Mouse (Mus musculus) stomach, embryonic 14.5 days (tissue): Measurements from ENCODE around the gene Usp49. TPM values are rescaled to one million over a fixed set of nuclear protein-coding genes. Genes with fewer than 3 reads are reported as not detected.

ENCODE experiments used
- ATAC-seq: fragments of 200-750 bp; cut with Nextera tagmentation; 2 replicates; pipeline ENCODE4 v1.8.0; 2017; ENCODE audit warnings: low read depth, moderate TSS enrichment; ENCODE audit not compliant: insufficient number of reproducible peaks, insufficient read depth, low FRiP score
- H3K27ac ChIP-seq: fragments of 300-500 bp; sonication (generic); 2 replicates; pipeline ENCODE4 v1.5.1; 2014; ENCODE audit warnings: mild to moderate bottlenecking, low read length, moderate library complexity, mixed read lengths
- H3K27me3 ChIP-seq: fragments of 300-500 bp; sonication (generic); 2 replicates; pipeline ENCODE4 v1.6.1; 2014; ENCODE audit warnings: low read length, control low read depth, mixed read lengths; ENCODE audit not compliant: control insufficient read depth, insufficient read depth
- H3K36me3 ChIP-seq: fragments of 300-500 bp; sonication (generic); 2 replicates; pipeline ENCODE4 v1.6.1; 2014; ENCODE audit warnings: mild to moderate bottlenecking, control low read depth, low read length, moderate library complexity, mixed read lengths; ENCODE audit not compliant: control insufficient read depth, insufficient read depth
- H3K4me1 ChIP-seq: fragments of 300-500 bp; sonication (generic); 2 replicates; pipeline ENCODE4 v1.6.1; 2014; ENCODE audit warnings: low read length, control low read depth, mixed read lengths; ENCODE audit not compliant: control insufficient read depth, insufficient read depth
- H3K4me2 ChIP-seq: fragments of 300-500 bp; sonication (generic); replicated peaks from 2 replicates; pipeline ENCODE4 v1.6.1; 2014; ENCODE audit warnings: low read depth, low read length, control low read depth
- H3K4me3 ChIP-seq: fragments of 300-500 bp; sonication (generic); 2 replicates; pipeline ENCODE4 v1.5.1; 2014; ENCODE audit warnings: low read depth, low read length, control low read depth
- H3K9ac ChIP-seq: fragments of 300-500 bp; sonication (generic); replicated peaks from 2 replicates; pipeline ENCODE4 v1.6.1; 2014; ENCODE audit warnings: low read depth, mild to moderate bottlenecking, control low read depth, low read length, moderate library complexity, mixed read lengths
- H3K9me3 ChIP-seq: fragments of 300-500 bp; sonication (generic); 2 replicates; pipeline ENCODE4 v1.6.1; 2016; ENCODE audit warnings: low read depth, low read length, control low read depth; ENCODE audit not compliant: control insufficient read depth
- WGBS: fragments of 180-500 bp; shearing (Covaris S2); extraction: QIAGEN DNeasy Blood & Tissue Kit; methylation state at CpG from one replicate; pipeline ENCODE4 v1.1.7; 2014; 5-methylcytosine and 5-hydroxymethylcytosine counted together
- polyA plus RNA-seq: library from polyadenylated mRNA; unstranded; fragments of >200 nt; fragmentation: Nextera tagmentation; extraction: Ambion mirVana; gene quantifications from 2 replicates; pipeline ENCODE4 v1.2.1, GENCODE M21; 2014

Gene Usp49
- 4.9 and 6.3 TPM in 2 replicates for polyA plus RNA-seq

DNA sequence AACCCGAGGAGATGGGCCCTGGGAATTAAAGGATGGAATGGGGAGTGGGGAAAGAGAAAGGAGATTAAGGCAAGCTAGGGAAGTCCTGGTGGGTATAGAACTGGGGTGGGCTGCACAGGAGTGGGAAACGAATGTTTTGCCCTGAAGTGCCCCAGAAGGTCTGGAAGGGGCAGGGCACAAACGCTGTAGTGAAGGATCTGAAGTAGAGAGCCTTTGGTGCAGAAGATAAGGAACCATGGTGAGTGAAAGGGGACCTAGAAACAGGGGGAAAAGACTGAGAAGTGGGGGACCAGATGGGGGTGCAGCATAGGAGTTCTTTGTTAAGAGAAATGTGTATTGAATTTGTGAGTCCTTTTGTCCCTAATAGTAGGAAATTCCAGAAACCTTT lies at the start of gene Usp49:
Gene Usp49 (plus strand): TSS at position 13 of the 388 bp plus-strand sequence.
- Histone ChIP-seq H3K4me3 (peak within 1 kb of the TSS; percentile 67), H3K4me1 (peaks cover 23% of the 10 kb centered on the region), H3K36me3 (peaks cover 3% of the 10 kb centered on the region; the same call in 1 of the 2 replicates), H3K27me3 (no peaks in the 10 kb centered on the region), H3K27ac (peak within 1 kb of the TSS; percentile 91), H3K9me3 (no peaks in the 10 kb centered on the region), H3K4me2 (peak within 1 kb of the TSS; percentile 98), H3K9ac (peak within 1 kb of the TSS; percentile 71)
- ATAC-seq: no peak
- 2% methylated on average over 3 of the region's 3 CpGs for whole genome bisulfite sequencing

DNA sequence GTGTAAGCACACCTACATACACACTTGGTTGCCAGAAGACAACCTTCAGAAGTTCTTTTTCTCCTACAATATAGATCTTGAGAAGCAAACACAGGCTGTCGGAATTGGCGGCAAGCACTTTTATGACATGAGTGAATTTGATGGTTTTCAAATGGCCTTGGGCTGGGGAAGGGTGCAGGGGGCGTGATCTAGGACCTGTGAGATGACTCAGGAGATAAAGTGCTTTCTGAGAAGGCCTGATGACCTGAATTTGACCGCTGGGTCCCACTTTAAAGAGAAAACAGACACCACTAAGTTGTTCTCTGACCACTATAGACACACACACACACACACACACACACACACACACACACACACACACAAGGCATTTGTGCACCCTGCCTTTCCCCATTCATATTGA lies 49.5 kb upstream of the Usp49 start:
- Histone ChIP-seq H3K4me2 (no peak overlapping the region), H3K27ac (no peak overlapping the region), H3K4me3 (no peak overlapping the region), H3K36me3 (no peaks in the 10 kb centered on the region), H3K27me3 (no peaks in the 10 kb centered on the region), H3K9me3 (no peaks in the 10 kb centered on the region), H3K4me1 (no peaks in the 10 kb centered on the region), H3K9ac (no peak overlapping the region)
- no peak for ATAC-seq
- WGBS: 90% methylated on average over 4 of the region's 4 CpGs

DNA sequence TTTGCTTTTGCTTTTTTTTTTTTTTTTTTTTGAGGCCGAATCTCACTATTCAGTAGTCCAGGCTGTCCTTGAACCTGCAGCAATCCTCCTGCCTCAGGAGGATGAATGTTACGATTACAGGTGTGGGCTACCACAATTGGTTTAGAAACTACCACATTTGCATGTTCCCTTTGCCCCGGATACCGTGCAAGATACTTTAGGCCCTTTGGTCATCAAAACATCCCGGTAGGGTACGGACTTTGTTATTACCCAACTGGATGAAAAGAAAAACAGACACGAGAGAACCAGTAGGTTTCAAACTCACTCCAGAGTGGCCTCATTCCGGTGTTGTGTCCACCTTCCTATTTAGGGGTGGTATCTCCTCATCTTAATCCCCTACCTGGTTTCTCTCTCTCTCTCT lies 42.0 kb upstream of the Usp49 start:
- Histone ChIP-seq H3K4me3 (no peak overlapping the region), H3K27me3 (no peaks in the 10 kb centered on the region), H3K36me3 (no peaks in the 10 kb centered on the region), H3K4me1 (no peaks in the 10 kb centered on the region; the same call in 1 of the 2 replicates), H3K9ac (no peak overlapping the region), H3K27ac (no peak overlapping the region), H3K9me3 (no peaks in the 10 kb centered on the region), H3K4me2 (no peak overlapping the region)
- no peak for ATAC-seq
- 86% methylated on average over 8 of the region's 8 CpGs for WGBS

DNA sequence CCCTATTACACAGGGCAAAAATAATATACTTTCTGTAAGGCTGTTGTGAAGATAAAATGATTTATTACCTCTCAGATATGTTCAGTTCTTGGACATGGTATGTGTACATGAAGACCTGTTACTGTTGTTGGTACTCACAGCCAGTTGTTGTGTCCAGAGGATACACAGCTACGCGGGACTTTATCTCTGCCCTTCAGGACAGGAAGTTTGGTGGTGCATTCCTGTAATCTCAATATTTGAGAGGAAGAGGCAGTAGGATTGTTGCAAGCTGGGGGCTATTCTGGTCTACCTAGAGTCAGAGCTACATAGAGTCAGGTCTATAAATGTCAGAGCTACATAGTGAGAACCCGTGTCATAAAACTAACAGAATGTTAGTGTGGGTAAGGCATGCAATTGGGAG lies 39.4 kb upstream of the Usp49 start:
- H3K9ac ChIP-seq: no peak overlapping the region
- no peak for ATAC-seq
- peaks cover 2% of the 10 kb centered on the region for H3K4me1 ChIP-seq
- WGBS: 86% methylated on average over 3 of the region's 3 CpGs
- no peaks in the 10 kb centered on the region for H3K36me3 ChIP-seq
- H3K27me3 ChIP-seq: no peaks in the 10 kb centered on the region
- H3K4me2 ChIP-seq: no peak overlapping the region
- H3K4me3 ChIP-seq: no peak overlapping the region
- H3K9me3 ChIP-seq: no peaks in the 10 kb centered on the region
- H3K27ac ChIP-seq: no peak overlapping the region

DNA sequence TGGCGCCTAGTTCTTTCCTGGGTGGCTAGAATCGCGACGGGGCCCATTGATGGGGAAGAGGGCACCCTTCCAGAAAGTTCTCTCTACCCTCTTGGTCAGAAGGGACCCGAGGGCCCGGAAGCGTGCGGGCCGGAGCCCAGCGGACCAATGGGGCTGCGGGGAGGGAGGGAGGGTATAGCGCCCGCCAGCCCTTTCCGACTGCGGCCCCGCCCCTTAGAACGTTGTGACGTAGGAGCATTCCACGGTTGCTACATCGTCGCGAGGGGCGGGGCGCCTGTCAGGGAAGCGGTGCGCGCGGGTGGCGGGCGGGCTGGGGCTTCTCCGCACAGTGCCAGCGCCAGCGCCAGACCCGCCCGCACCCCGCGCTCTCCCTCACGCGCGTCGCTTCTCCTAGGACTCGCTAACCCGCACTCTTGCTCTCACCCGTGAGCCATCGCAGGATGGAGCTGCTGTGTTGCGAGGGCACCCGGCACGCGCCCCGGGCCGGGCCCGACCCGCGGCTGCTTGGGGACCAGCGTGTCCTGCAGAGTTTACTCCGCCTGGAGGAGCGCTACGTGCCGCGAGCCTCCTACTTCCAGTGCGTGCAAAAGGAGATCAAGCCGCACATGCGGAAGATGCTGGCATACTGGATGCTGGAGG lies 37.2 kb upstream of the Usp49 start:
- ATAC-seq: peak; percentile 84
- under 1% methylated on average over 62 of the region's 63 CpGs for WGBS
- peaks cover 20% of the 10 kb centered on the region for H3K4me1 ChIP-seq
- H3K36me3 ChIP-seq: peaks cover 11% of the 10 kb centered on the region
- peak overlapping the region; percentile 99 for H3K27ac ChIP-seq
- no peaks in the 10 kb centered on the region for H3K27me3 ChIP-seq
- peak overlapping the region; percentile 98 for H3K9ac ChIP-seq
- no peaks in the 10 kb centered on the region for H3K9me3 ChIP-seq
- peak overlapping the region; percentile 74 for H3K4me2 ChIP-seq
- peak overlapping the region; percentile 81 for H3K4me3 ChIP-seq

DNA sequence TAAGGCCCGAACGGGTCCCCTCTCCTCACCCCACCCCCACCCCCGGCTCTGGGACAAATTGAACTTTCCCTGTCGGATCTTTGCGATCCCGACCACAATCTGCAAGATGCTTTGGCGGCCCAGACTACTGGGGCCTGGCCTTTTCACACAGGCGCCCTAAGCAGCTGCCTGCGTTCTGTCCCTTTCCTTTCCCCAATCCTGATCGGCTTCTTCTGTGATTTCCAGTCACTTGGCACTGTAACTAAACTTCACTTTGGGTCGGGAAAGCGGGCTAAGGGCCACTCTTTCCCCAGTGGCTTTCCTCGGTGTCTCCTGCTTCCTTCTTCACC lies 36.7 kb upstream of the Usp49 start:
- Histone ChIP-seq H3K9ac (peak overlapping the region; percentile 98), H3K27me3 (no peaks in the 10 kb centered on the region), H3K27ac (peak overlapping the region; percentile 99), H3K9me3 (no peaks in the 10 kb centered on the region), H3K4me2 (peak overlapping the region; percentile 74), H3K4me3 (peak overlapping the region; percentile 81), H3K4me1 (peaks cover 20% of the 10 kb centered on the region), H3K36me3 (peaks cover 16% of the 10 kb centered on the region)
- no peak for ATAC-seq
- under 1% methylated on average over 13 of the region's 13 CpGs for WGBS

DNA sequence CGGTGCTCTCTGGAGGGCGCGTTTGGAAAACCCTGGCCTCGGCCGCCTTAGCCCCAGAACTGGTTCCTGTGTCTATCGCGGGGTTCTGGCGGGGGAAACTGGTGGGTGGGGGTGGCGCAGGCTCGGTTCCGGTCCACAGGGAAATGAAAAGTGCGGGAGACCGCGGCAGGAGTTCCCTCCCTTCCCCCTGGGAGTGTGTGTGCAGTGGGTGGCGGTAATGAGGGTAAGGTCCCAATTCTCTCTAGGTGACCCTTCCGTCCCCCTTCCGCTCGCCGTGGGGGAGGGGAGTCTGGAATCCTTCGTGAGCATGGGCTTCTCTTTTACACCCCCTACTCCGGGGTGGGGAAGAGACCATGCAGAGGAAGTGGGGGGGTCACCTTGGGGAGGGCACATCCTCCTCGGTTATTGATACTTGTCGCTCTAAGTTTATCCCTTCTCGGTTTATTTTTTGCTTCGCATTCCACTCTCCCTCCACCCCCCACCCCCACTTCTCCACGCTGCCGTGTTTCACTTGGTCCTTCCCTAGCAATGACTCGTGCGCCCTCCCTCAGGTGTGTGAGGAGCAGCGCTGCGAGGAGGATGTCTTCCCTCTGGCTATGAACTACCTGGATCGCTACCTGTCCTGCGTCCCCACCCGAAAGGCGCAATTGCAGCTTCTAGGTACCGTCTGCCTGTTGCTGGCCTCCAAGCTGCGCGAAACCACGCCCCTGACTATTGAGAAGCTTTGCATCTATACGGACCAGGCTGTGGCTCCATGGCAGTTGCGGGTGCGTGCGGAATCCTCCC lies 36.1 kb upstream of the Usp49 start:
- WGBS: under 1% methylated on average over 43 of the region's 43 CpGs
- Histone ChIP-seq H3K27ac (peak overlapping the region; percentile 99), H3K27me3 (no peaks in the 10 kb centered on the region), H3K4me1 (peaks cover 20% of the 10 kb centered on the region), H3K36me3 (peaks cover 21% of the 10 kb centered on the region), H3K4me3 (peak overlapping the region; percentile 81), H3K9ac (peak overlapping the region; percentile 98), H3K9me3 (no peaks in the 10 kb centered on the region), H3K4me2 (peak overlapping the region; percentile 74)
- ATAC-seq: no peak

DNA sequence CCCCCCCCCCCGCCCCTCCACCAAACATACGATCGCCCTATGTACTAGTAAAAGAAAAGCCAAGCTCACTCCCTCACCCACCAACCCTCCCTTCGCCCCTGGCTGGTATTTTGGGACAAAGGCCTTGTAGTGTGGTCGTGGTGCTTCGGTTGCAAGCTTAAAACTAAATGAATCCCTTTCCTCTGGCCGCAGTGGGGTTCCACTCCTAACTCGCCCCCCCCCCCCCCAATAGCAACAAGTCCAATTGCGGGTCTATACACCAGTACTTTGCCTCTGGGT lies 35.6 kb upstream of the Usp49 start:
- Histone ChIP-seq H3K36me3 (peaks cover 26% of the 10 kb centered on the region), H3K9me3 (no peaks in the 10 kb centered on the region), H3K4me2 (peak overlapping the region; percentile 74), H3K4me3 (peak overlapping the region; percentile 81), H3K9ac (peak overlapping the region; percentile 98), H3K27ac (peak overlapping the region; percentile 99), H3K4me1 (peaks cover 20% of the 10 kb centered on the region), H3K27me3 (no peaks in the 10 kb centered on the region)
- under 1% methylated on average over 6 of the region's 9 CpGs for whole genome bisulfite sequencing
- ATAC-seq: no peak
